Mouse (Mus musculus): Measurements from ENCODE around the gene Kctd19. TPM values are rescaled to one million over a fixed set of nuclear protein-coding genes. Genes with fewer than 3 reads are reported as not detected.

The Kctd19 gene
- total RNA-seq, 2 experiments from 2014 or later, result not detected

DNA sequence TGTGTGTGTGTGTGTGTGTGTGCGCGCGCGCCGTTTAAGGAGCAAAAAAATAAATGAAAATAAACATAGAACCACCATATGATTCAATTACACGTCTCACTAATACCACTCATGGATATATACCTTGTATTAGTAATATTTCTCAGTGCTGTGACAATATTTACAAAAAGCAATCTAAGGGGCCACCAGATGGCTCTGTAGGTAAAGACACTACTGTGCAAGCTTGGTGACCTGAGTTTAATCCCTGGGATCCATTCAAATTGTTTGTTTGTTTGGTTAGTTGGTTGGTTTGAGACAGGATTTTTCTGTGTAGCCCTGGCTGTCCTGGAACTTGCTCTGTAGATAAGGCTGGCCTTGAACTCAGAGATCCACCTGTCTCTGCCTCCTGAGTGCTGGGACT is 3.4 kb downstream of the Kctd19 start:
- Histone ChIP-seq H3K27ac (no peak overlapping the region), H3K4me3 (no peak overlapping the region)
- intact Hi-C loops (cut with DNase I), result no loop called here
- no peak for DNase-seq (ENCODE audit: extremely low spot score in 1 of 2, low spot score in 2 of 2)
- peak; percentile 3 for TF ChIP-seq CTCF (IDR thresholded peaks at IDR 0.05)

DNA sequence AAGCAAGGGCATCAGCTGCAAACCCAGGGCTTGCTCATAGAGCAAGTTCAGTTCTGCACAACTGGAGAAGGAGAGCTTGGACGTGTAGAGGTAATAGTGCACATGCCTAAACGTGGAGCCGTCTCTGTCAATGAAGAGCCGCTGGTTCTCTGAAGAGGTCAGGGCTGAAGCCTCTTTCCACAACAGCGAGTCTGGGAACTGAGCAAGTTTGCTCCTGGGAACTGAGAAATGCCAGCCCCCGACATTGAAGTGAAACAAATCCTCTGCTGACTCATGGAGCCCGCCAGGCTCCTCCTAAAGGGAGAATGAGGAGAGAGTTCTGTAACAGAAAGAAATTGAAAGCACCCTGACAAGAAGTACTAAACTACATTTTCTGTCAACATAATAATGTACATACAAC is 5.0 kb downstream of the Kctd19 start:
- no peak overlapping the region for H3K4me3 ChIP-seq
- DNase-seq (ENCODE audit: extremely low spot score in 1 of 2, low spot score in 2 of 2), result no peak
- H3K27ac ChIP-seq, result no peak overlapping the region
- intact Hi-C loops (cut with DNase I), result no loop called here
- TF ChIP-seq CTCF (IDR thresholded peaks at IDR 0.05), result no peak

DNA sequence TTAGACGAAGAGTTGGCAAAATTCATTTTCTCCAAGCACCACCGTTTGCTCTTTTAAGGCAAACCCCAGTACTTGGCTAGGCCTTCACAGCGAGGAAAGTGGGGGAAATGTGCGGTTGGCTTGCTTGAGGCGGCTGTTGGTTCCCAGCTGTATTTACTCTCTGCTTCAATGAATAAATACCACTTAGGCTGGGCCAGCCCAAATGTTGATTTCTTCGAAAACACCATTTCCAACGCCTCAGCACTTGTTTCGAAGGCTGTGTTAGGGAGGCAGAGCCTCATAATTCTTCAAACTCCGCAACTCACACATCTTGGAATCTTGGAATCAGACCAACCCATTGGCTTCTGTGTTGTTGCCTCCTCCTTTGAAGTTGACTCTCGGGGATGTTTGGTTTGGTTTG is 6.9 kb downstream of the Kctd19 start:
- no peak for TF ChIP-seq CTCF (IDR thresholded peaks at IDR 0.05)
- H3K4me3 ChIP-seq, result no peak overlapping the region
- intact Hi-C loops (cut with DNase I), result no loop called here
- no peak overlapping the region for H3K27ac ChIP-seq
- no peak for DNase-seq (ENCODE audit: extremely low spot score in 1 of 2, low spot score in 2 of 2)

GRCm38 (mm10) chr8:105404496-105404895 is 8.8 kb downstream of the Kctd19 start:
- no peak for DNase-seq (ENCODE audit: extremely low spot score in 1 of 2, low spot score in 2 of 2)
- no peak overlapping the region for H3K27ac ChIP-seq
- intact Hi-C loops (cut with DNase I), result no loop called here
- TF ChIP-seq CTCF (IDR thresholded peaks at IDR 0.05), result no peak
- H3K4me3 ChIP-seq, result no peak overlapping the region

DNA sequence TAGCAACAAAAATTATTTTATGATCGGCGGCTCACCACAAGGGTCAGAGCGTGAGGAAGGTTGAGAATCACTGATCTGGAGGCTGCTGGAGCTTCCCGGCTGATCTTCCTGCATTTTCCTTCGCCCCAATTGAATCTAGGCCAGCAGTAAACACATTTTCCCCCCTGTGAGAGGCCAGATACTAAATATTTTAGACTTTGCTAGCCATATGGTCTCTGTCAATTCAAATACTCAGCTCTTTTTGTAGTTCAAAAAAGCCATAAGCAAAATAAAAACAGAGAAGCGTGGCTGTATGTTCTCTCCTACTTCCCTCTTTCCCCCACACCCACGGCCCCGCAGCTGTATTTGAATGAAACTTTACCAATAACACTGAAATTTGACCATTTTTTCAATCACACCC is 9.8 kb downstream of the Kctd19 start:
- Histone ChIP-seq H3K4me3 (no peak overlapping the region), H3K27ac (no peak overlapping the region)
- no peak for DNase-seq (ENCODE audit: extremely low spot score in 1 of 2, low spot score in 2 of 2)
- intact Hi-C loops (cut with DNase I), result no loop called here
- TF ChIP-seq CTCF (IDR thresholded peaks at IDR 0.05), result no peak

DNA sequence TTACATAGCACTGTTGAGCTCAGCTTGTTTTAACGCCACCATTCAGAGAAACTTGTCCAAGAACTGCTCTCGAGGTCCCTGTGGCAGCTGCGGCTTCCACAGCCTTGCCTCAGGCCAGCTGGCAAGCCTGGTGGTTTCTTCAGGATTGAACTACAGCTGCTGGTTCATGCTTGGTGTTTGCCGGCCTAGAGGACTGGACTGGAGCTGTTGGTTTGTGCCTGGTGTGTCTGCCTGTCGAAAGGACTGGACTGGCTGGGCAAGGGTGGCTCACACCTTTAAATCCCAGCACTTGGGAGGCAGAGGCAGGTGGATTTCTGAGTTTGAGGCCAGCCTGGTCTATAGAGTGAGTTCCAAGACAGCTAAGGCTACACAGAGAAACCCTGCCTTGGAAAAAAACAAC is 13.3 kb downstream of the Kctd19 start:
- intact Hi-C loops (cut with DNase I), result no loop called here
- no peak for TF ChIP-seq CTCF (IDR thresholded peaks at IDR 0.05)
- no peak overlapping the region for H3K27ac ChIP-seq
- no peak for DNase-seq (ENCODE audit: extremely low spot score in 1 of 2, low spot score in 2 of 2)
- no peak overlapping the region for H3K4me3 ChIP-seq

- TF ChIP-seq CTCF (IDR thresholded peaks at IDR 0.05), result peak; percentile 83
- intact Hi-C loops (cut with DNase I), result loop anchor here (2.0 kb wide), 1 partner anchor 39 kb away; no protein-coding TSS in a partner anchor
- H3K27ac ChIP-seq, result no peak overlapping the region
- peak in 1 of 2 experiments; percentile 37 for DNase-seq (ENCODE audit: extremely low spot score in 1 of 2, low spot score in 2 of 2)
- no peak overlapping the region for H3K4me3 ChIP-seq
These were observed 15.6 kb downstream of the Kctd19 start for GRCm38 (mm10) chr8:105397747-105398146.

DNA sequence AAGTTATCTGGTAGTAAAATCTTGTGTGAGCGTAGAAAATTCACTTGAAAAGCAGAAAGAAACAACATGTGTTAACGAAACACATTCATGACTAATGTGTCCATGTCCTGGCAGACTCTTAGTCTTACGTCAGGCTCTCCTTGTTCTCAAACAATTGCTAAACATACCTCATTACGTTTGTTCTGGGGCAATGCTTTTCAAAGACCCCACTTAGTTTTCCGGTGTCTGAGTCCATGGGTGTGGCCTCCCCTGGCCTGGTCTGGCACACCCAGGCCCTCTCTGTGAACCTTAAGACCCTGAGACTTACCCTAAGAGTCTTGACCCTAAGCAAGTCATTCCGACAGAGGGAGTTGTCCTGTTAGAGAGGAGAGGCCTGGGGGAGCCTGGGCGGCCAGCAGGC is 19.4 kb downstream of the Kctd19 start:
- no peak overlapping the region for H3K4me3 ChIP-seq
- no peak for TF ChIP-seq CTCF (IDR thresholded peaks at IDR 0.05)
- intact Hi-C loops (cut with DNase I), result no loop called here
- DNase-seq (ENCODE audit: extremely low spot score in 1 of 2, low spot score in 2 of 2), result no peak
- no peak overlapping the region for H3K27ac ChIP-seq

DNA sequence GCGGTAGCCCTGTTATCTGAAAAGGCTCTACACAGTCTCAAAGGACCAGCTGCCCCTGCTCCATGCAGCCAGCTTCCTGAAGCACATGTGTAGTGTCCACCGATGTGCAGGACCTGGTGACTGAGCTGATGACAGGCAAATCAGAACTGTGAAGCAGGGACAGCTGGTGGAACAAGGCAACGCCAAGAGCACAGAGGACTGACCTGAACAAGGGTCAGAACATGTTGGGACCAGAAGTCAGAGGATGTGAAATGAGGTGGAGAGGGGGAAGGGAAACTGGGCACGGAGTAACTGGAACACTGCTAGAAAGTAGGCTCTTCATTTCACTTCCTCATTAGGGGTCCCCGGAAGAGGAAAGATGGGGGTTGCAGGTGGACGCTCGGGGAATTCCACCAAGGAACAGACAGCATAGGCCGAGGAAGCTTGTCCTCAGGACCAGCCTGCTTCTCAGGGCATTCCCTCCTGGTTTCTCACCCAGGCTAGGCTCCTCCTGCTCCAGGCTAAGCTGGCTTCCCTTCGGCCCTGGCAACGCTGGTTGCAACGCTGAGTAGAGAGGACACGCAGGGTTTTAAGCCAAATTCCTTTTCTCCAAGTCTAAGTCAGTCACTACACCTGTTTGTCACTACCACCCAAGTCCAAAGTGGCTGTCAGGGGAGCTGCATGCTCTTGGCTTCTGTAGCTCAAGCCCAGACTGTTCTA is 20.1 kb downstream of the Kctd19 start:
- intact Hi-C loops (cut with DNase I), result no loop called here
- TF ChIP-seq CTCF (IDR thresholded peaks at IDR 0.05), result no peak
- H3K27ac ChIP-seq, result no peak overlapping the region
- no peak overlapping the region for H3K4me3 ChIP-seq
- DNase-seq (ENCODE audit: extremely low spot score in 1 of 2, low spot score in 2 of 2), result no peak

- no peak for DNase-seq (ENCODE audit: extremely low spot score in 1 of 2, low spot score in 2 of 2)
- intact Hi-C loops (cut with DNase I), result no loop called here
- TF ChIP-seq CTCF (IDR thresholded peaks at IDR 0.05), result no peak
- Histone ChIP-seq H3K27ac (no peak overlapping the region), H3K4me3 (no peak overlapping the region)
These were observed 24.2 kb downstream of the Kctd19 start for GRCm38 (mm10) chr8:105389096-105389495.

GRCm38 (mm10) chr8:105387151-105387550 is 26.2 kb downstream of the Kctd19 start:
- intact Hi-C loops (cut with DNase I), result no loop called here

GRCm38 (mm10) chr8:105384070-105384469 is 29.2 kb downstream of the Kctd19 start:
- no peak overlapping the region for H3K4me3 ChIP-seq
- DNase-seq (ENCODE audit: extremely low spot score in 1 of 2, low spot score in 2 of 2), result no peak
- TF ChIP-seq CTCF (IDR thresholded peaks at IDR 0.05), result no peak; the same call in 1 of the 2 replicates
- H3K27ac ChIP-seq, result no peak overlapping the region
- intact Hi-C loops (cut with DNase I), result no loop called here

More at GRCm38 (mm10) chr8:105387151-105387550, 26.2 kb downstream of the Kctd19 start:
- TF ChIP-seq CTCF (IDR thresholded peaks at IDR 0.05), result no peak
- Histone ChIP-seq H3K4me3 (no peak overlapping the region), H3K27ac (no peak overlapping the region)
- DNase-seq (ENCODE audit: extremely low spot score in 1 of 2, low spot score in 2 of 2), result no peak

DNA sequence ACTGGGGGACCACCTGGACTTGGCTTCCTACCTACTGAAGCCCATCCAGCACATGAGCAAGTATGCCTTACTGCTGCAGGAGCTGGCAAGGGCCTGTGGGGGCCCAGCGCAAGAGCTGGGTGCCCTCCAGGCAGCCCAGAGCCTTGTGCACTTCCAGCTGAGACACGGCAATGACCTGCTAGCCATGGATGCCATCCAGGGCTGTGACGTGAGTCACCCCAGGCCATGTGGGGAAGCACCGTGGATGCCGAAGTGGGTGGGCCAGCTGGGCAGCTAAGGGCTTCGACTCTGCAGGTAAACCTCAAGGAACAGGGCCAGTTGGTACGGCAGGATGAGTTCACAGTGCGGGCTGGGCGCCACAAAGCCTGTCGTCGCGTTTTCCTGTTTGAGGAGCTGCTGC is 33.0 kb downstream of the Kctd19 start:
- H3K4me3 ChIP-seq, result no peak overlapping the region
- DNase-seq (ENCODE audit: extremely low spot score in 1 of 2, low spot score in 2 of 2), result no peak
- H3K27ac ChIP-seq, result no peak overlapping the region
- intact Hi-C loops (cut with DNase I), result no loop called here
- TF ChIP-seq CTCF (IDR thresholded peaks at IDR 0.05), result no peak

Measured in left cerebral cortex, adult 2 months (tissue).